Mouse (Mus musculus) right cerebral cortex, adult 2 months (tissue): Measurements from ENCODE around the gene Osbp.
A peak's percentile ranks its signal among the peaks of the same experiment; 100 is the strongest.
"Not testable (repeated sequence)": the region's sequence is repeated elsewhere in the genome, so short reads cannot be mapped to it uniquely, and the experiment has no call there.

Experiments
- DNase-seq, 2 experiments: peaks; one replicate each; pipeline ENCODE4 v3.0.0; 2021 to 2022; ENCODE audit warnings: low spot score in 2 of 2

Osbp gene

GRCm38 (mm10) chr19:11965023-11965942 is at the start of gene Osbp:
Gene Osbp (plus strand): TSS chr19:11965941.
- DNase-seq = peak; percentile 100

GRCm38 (mm10) chr19:11922068-11922467 is 43.7 kb upstream of the Osbp start:
- no peak for DNase-seq

GRCm38 (mm10) chr19:11922515-11922914 is 43.2 kb upstream of the Osbp start:
- DNase-seq = not testable (repeated sequence)

- DNase-seq = no peak
These were observed 39.4 kb upstream of the Osbp start for GRCm38 (mm10) chr19:11926380-11926779.

- DNase-seq = no peak
These were observed 37.6 kb upstream of the Osbp start for GRCm38 (mm10) chr19:11928025-11928748.

- not testable (repeated sequence) for DNase-seq
These were observed 19.3 kb upstream of the Osbp start for GRCm38 (mm10) chr19:11946460-11946859.

- DNase-seq = no peak
These were observed 15.9 kb upstream of the Osbp start for GRCm38 (mm10) chr19:11949878-11950277.

- DNase-seq = no peak
These were observed 15.0 kb upstream of the Osbp start for GRCm38 (mm10) chr19:11950747-11951146.

GRCm38 (mm10) chr19:11954206-11954605 is 11.5 kb upstream of the Osbp start:
- DNase-seq = no peak

- DNase-seq = no peak
These were observed 9.1 kb upstream of the Osbp start for GRCm38 (mm10) chr19:11956636-11957035.

- no peak for DNase-seq
These were observed 8.3 kb upstream of the Osbp start for GRCm38 (mm10) chr19:11957396-11957795.

- no peak for DNase-seq
These were observed 7.9 kb upstream of the Osbp start for GRCm38 (mm10) chr19:11957846-11958245.

GRCm38 (mm10) chr19:11964266-11964665 is 1.5 kb upstream of the Osbp start:
- DNase-seq = no peak

- peak; percentile 35 to 53 for DNase-seq
These were observed 478 bp downstream of the Osbp start for GRCm38 (mm10) chr19:11966201-11966636.

- no peak for DNase-seq
These were observed 3.7 kb downstream of the Osbp start for GRCm38 (mm10) chr19:11969155-11970050.

GRCm38 (mm10) chr19:11973511-11974222 is 7.9 kb downstream of the Osbp start:
- DNase-seq = no peak

GRCm38 (mm10) chr19:11974223-11974540 is 8.4 kb downstream of the Osbp start:
- no peak for DNase-seq

GRCm38 (mm10) chr19:11975683-11976082 is 9.9 kb downstream of the Osbp start:
- no peak for DNase-seq

GRCm38 (mm10) chr19:11977363-11977762 is 11.6 kb downstream of the Osbp start:
- DNase-seq = no peak

- no peak for DNase-seq
These were observed 14.7 kb downstream of the Osbp start for GRCm38 (mm10) chr19:11980471-11980870.

- DNase-seq = not testable (repeated sequence)
These were observed 18.9 kb downstream of the Osbp start for GRCm38 (mm10) chr19:11984614-11985013.
